Mouse (Mus musculus) olfactory bulb, adult 2 months (tissue): ENCODE data around the gene Kcnip2.

Experiments
- CTCF ChIP-seq: fragments of 200-500 bp; IDR thresholded peaks from 2 replicates; pipeline ENCODE4 v1.5.1; 2012; ENCODE audit warnings: low read depth, mild to moderate bottlenecking, low read length, moderate library complexity; ENCODE audit not compliant: insufficient read depth
- POLR2A ChIP-seq: fragments of 200-500 bp; IDR thresholded peaks from 2 replicates; pipeline ENCODE4 v1.6.1; 2012; ENCODE audit warnings: mild to moderate bottlenecking, low read depth, low read length, moderate library complexity; ENCODE audit not compliant: insufficient read depth

GRCm38 (mm10) chr19:45795406-45795944 is 20.4 kb downstream of the Kcnip2 start:
- no peak for TF ChIP-seq CTCF
- no peak for TF ChIP-seq POLR2A
